Mouse (Mus musculus) midbrain, postnatal 0 days (tissue): ENCODE measurements around the gene Tlr9. TPM values are rescaled to one million over a fixed set of nuclear protein-coding genes. Genes with fewer than 3 reads are reported as not detected.

Source experiments
- ATAC-seq: fragments of 200-750 bp; cut with Nextera tagmentation; 2 replicates; pipeline ENCODE4 v1.8.0; 2017; ENCODE audit warnings: moderate number of reproducible peaks, mild to moderate bottlenecking, moderate TSS enrichment, moderate library complexity; ENCODE audit not compliant: low FRiP score
- DNase-seq: peaks from one replicate; pipeline ENCODE4 v3.0.0-alpha.2; 2015; ENCODE audit warnings: low spot score
- H3K27ac ChIP-seq: fragments of 300-500 bp; sonication (generic); 2 replicates; pipeline ENCODE4 v1.5.1; 2014; ENCODE audit warnings: low read depth, mild to moderate bottlenecking, low read length, mixed read lengths
- H3K27me3 ChIP-seq: fragments of 300-500 bp; sonication (generic); 2 replicates; pipeline ENCODE4 v1.6.1; 2014; ENCODE audit warnings: low read length, control low read depth, mixed read lengths; ENCODE audit not compliant: insufficient read depth
- H3K36me3 ChIP-seq: fragments of 300-500 bp; sonication (generic); 2 replicates; pipeline ENCODE4 v1.6.1; 2014; ENCODE audit warnings: low read length, control low read depth, mixed read lengths; ENCODE audit not compliant: insufficient read depth
- H3K4me1 ChIP-seq: fragments of 300-500 bp; sonication (generic); 2 replicates; pipeline ENCODE4 v1.6.1; 2014; ENCODE audit warnings: mild to moderate bottlenecking, control low read depth, antibody characterized with exemption, low read length, mixed read lengths; ENCODE audit not compliant: insufficient read depth
- H3K4me2 ChIP-seq: fragments of 300-500 bp; sonication (generic); 2 replicates; pipeline ENCODE4 v1.6.1; 2014; ENCODE audit warnings: low read depth, mild to moderate bottlenecking, low read length, mixed read lengths; ENCODE audit not compliant: poor library complexity, severe bottlenecking
- H3K4me3 ChIP-seq: fragments of 300-500 bp; sonication (generic); 2 replicates; pipeline ENCODE4 v1.5.1; 2014; ENCODE audit warnings: low read depth, mild to moderate bottlenecking, low read length, moderate library complexity
- H3K9ac ChIP-seq: fragments of 300-500 bp; sonication (generic); replicated peaks from 2 replicates; pipeline ENCODE4 v1.6.1; 2014; ENCODE audit warnings: mild to moderate bottlenecking, low read length, moderate library complexity, mixed read lengths; ENCODE audit not compliant: poor library complexity, severe bottlenecking
- H3K9me3 ChIP-seq: fragments of 300-500 bp; sonication (generic); 2 replicates; pipeline ENCODE4 v1.6.1; 2016; ENCODE audit warnings: low read length, control low read depth
- CTCF ChIP-seq: IDR thresholded peaks from 2 replicates; pipeline ENCODE4 v1.5.1; 2016; ENCODE audit warnings: antibody characterized with exemption, mild to moderate bottlenecking
- WGBS: fragments of 180-500 bp; shearing (Covaris S2); extraction: QIAGEN DNeasy Blood & Tissue Kit; methylation state at CpG from one replicate; pipeline ENCODE4 v1.1.7; 2014; 5-methylcytosine and 5-hydroxymethylcytosine counted together
- polyA plus RNA-seq: library from polyadenylated mRNA; unstranded; fragments of >200 nt; fragmentation: Nextera tagmentation; extraction: Ambion mirVana; gene quantifications from 2 replicates; pipeline ENCODE4 v1.2.1, GENCODE M21; 2015
- total RNA-seq: library from RNA; depleted of rRNA; stranded (reverse); fragments of >200 nt; gene quantifications from 2 replicates; pipeline ENCODE4 v1.2.3, GENCODE M21; 2014

The Tlr9 gene
- total and polyA plus RNA-seq, 2 experiments from 2014 or later, result 0.16 to 0.49 TPM

DNA sequence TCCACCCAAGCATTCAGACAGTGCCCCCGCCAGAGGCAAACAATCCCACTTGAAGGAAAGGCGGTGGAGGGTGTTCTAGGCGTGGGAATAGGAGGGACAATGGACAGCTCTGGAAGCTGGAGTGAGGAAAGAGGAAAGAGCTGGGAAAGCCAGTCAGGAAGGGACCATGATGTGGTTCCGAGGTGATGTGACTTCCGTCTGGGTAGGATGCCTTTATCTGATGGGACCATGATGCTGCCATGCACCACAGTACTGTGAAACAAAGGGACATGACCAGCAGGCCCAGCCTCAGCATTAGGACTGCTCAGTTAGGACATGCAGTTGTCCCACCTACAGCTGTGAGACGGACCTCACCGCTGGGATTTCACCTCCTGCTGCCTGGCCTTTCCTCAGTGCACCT is 8.8 kb downstream of the Tlr9 start:
- no peak overlapping the region for H3K9ac ChIP-seq
- no peak for TF ChIP-seq CTCF
- no peaks in the 10 kb centered on the region for H3K9me3 ChIP-seq
- no peak overlapping the region for H3K4me2 ChIP-seq
- no peaks in the 10 kb centered on the region for H3K4me1 ChIP-seq
- DNase-seq (no peak), ATAC-seq (no peak)
- peaks cover 29% of the 10 kb centered on the region for H3K36me3 ChIP-seq
- H3K27ac ChIP-seq, result no peak overlapping the region
- H3K27me3 ChIP-seq, result no peaks in the 10 kb centered on the region
- 76% methylated on average over 7 of the region's 7 CpGs for WGBS
- no peak overlapping the region for H3K4me3 ChIP-seq

DNA sequence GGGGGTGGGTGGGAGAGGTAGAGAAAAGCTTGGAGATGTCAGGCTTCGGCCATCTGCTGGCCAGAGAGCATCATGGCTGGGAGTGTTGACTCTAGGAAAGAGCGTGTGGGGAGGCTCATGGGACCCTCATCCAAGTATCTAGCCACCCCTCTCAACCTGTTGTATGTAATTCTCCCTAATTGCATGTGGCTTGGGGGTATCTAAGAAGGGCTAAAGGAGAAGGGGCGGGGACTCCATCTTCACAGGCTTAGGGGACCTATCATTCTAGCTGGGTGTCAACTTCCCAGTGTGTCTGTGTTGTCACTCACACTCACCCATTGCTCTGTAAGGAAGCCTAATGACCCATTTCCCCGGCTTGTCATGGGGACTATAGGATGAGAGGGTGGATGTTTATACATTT is 9.4 kb downstream of the Tlr9 start:
- WGBS, result 96% methylated on average over 4 of the region's 4 CpGs
- no peaks in the 10 kb centered on the region for H3K9me3 ChIP-seq
- peaks cover 35% of the 10 kb centered on the region for H3K36me3 ChIP-seq
- DNase-seq (no peak), ATAC-seq (no peak)
- H3K4me3 ChIP-seq, result no peak overlapping the region
- no peak overlapping the region for H3K27ac ChIP-seq
- H3K9ac ChIP-seq, result no peak overlapping the region
- no peaks in the 10 kb centered on the region for H3K4me1 ChIP-seq
- 0 out of 2 replicates have a peak, but pooled peaks have one; percentile 10 for TF ChIP-seq CTCF
- no peak overlapping the region for H3K4me2 ChIP-seq
- H3K27me3 ChIP-seq, result no peaks in the 10 kb centered on the region

DNA sequence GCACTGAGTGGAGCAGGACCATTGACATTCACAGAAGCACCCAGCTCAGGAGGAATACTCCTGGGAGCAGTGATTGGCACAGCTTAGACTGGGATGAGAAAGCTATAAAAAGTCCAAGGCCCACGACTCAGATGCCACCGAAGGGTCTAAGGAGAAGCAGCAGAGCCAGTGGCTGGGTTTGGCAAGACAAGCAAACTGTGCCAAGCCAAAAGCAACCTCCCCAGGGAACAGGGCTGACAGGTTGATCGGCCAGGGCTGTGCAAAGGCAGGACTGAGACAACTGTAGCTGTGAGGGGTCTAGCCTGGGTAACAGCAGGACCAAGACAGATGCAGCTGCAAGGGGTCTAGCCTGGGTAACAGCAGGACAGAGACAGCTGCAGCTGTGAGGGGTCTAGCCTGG is 10.6 kb downstream of the Tlr9 start:
- DNase-seq (no peak), ATAC-seq (no peak)
- TF ChIP-seq CTCF, result no peak
- Histone ChIP-seq H3K27ac (no peak overlapping the region), H3K9me3 (no peaks in the 10 kb centered on the region), H3K36me3 (peaks cover 45% of the 10 kb centered on the region), H3K4me2 (no peak overlapping the region), H3K9ac (no peak overlapping the region), H3K4me3 (no peak overlapping the region), H3K27me3 (no peaks in the 10 kb centered on the region), H3K4me1 (no peaks in the 10 kb centered on the region)
- WGBS, result 87% methylated on average over 3 of the region's 3 CpGs

DNA sequence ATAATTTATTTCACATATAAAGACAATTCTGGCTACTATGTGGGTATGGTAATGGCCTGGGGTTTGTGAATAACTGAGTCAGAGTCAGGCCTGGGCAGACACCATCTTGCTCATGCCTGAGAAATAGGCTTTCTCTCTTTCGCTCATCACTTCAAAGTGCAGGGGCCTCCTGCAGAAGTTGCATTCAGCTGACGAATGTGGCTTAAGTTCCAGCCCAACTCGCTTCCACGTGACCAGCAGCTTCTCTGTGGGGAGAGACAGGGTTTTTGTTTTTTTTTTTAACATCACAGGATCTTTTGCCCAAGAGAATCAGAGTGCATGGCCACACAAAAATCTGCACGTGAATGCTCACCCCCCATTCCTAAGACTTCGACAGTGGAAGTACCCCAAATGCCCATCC is 11.6 kb downstream of the Tlr9 start:
- no peak overlapping the region for H3K9ac ChIP-seq
- H3K27ac ChIP-seq, result no peak overlapping the region
- WGBS, result 76% methylated on average over 6 of the region's 6 CpGs
- no peak for DNase-seq
- no peak overlapping the region for H3K4me2 ChIP-seq
- H3K27me3 ChIP-seq, result no peaks in the 10 kb centered on the region
- ATAC-seq, result no peak
- no peak for TF ChIP-seq CTCF
- peaks cover 53% of the 10 kb centered on the region for H3K36me3 ChIP-seq
- H3K4me1 ChIP-seq, result no peaks in the 10 kb centered on the region
- H3K9me3 ChIP-seq, result no peaks in the 10 kb centered on the region
- no peak overlapping the region for H3K4me3 ChIP-seq

DNA sequence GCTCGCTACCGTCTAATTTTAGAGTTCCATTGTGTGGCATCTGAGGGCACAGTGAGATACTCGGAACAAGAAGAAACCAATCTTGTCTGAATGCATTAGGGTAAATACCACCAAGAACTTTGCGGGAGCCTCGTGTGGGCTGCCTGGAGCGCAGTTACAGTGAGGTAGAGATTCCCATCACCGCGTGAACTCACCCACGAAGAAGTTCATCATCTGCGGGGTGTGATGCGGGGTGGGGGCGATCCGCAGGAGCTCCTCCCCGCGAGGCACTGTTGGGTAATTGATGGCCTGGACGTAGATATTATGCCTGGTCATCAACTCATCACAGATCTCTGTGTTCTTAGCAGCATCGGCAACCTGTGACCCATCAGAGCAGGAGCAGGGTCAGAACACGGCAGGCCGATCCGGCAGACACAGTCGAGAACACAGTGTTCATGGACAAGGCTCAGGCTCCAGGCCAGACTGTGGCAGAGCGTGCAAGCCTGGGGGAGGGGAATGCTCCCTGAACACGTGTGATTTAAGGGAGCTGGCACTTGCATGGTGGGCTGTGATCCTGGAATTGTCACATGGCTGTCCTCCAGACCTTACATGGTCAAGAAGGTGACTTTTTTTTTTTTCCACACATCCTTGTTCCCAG is 12.9 kb downstream of the Tlr9 start:
- no peak overlapping the region for H3K4me3 ChIP-seq
- H3K27ac ChIP-seq, result no peak overlapping the region
- no peak for ATAC-seq
- no peaks in the 10 kb centered on the region for H3K27me3 ChIP-seq
- H3K4me2 ChIP-seq, result no peak overlapping the region
- WGBS, result 94% methylated on average over 23 of the region's 23 CpGs
- no peak for DNase-seq
- no peak for TF ChIP-seq CTCF
- H3K9ac ChIP-seq, result no peak overlapping the region
- H3K4me1 ChIP-seq, result no peaks in the 10 kb centered on the region
- H3K9me3 ChIP-seq, result no peaks in the 10 kb centered on the region
- peaks cover 59% of the 10 kb centered on the region for H3K36me3 ChIP-seq

DNA sequence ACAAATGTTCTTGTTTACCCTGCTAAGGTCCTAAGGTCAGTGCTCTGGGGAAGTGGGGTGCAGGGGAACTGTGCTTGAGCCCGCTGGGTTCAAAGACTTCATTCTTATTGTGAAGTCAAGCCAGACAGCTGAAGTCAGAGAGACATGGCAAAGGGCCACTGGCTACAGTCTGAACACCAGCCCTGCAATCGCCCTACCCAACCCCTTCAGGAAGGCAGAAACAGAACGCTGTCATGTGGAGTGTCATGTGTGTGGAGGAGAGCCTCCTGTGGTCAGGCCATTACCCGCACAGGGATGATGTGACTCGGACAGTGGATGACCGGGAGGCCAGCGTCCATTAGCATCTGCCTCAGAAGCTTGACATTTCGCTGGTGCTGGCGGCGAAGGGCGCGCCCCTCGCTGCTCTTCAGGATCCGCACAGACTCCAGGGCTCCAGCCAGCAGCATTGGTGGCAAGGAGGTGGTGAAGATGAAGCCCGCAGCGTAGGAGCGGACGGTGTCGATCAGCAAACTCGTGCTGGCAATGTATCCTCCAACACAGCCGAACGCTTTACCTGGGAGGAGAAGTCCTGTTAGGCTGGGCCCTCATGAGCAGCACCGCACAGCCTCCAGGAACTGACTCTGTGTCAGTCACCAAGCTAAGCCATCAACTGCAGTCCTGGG is 13.9 kb downstream of the Tlr9 start:
- H3K27ac ChIP-seq, result no peak overlapping the region
- H3K4me2 ChIP-seq, result no peak overlapping the region
- ATAC-seq (no peak), DNase-seq (no peak)
- no peak overlapping the region for H3K9ac ChIP-seq
- 89% methylated on average over 23 of the region's 23 CpGs for WGBS
- H3K4me3 ChIP-seq, result no peak overlapping the region
- no peaks in the 10 kb centered on the region for H3K9me3 ChIP-seq
- TF ChIP-seq CTCF, result no peak
- H3K27me3 ChIP-seq, result no peaks in the 10 kb centered on the region
- H3K36me3 ChIP-seq, result peaks cover 68% of the 10 kb centered on the region
- H3K4me1 ChIP-seq, result no peaks in the 10 kb centered on the region
